Mouse (Mus musculus) large intestine, adult 2 months (tissue): ENCODE measurements around the gene Perp. TPM values are rescaled to one million over a fixed set of nuclear protein-coding genes. Genes with fewer than 3 reads are reported as not detected.
A peak's percentile ranks its signal among the peaks of the same experiment; 100 is the strongest.

Source experiments
- DNase-seq: peaks from one replicate; pipeline ENCODE4 v3.0.0-alpha.2; 2012; ENCODE audit warnings: low read depth, low spot score
- WGBS: fragments of 180-500 bp; shearing (Covaris S2); methylation state at CpG from one replicate; pipeline ENCODE4 v1.1.7; 2018; 5-methylcytosine and 5-hydroxymethylcytosine counted together
- polyA plus RNA-seq: library from polyadenylated mRNA; depleted of rRNA; stranded (reverse); fragments of >200 nt; gene quantifications from 2 replicates; pipeline ENCODE4 v1.2.3, GENCODE M21; 2012; rRNA removed

Gene Perp
- 145 and 190 TPM in 2 replicates for polyA plus RNA-seq

DNA sequence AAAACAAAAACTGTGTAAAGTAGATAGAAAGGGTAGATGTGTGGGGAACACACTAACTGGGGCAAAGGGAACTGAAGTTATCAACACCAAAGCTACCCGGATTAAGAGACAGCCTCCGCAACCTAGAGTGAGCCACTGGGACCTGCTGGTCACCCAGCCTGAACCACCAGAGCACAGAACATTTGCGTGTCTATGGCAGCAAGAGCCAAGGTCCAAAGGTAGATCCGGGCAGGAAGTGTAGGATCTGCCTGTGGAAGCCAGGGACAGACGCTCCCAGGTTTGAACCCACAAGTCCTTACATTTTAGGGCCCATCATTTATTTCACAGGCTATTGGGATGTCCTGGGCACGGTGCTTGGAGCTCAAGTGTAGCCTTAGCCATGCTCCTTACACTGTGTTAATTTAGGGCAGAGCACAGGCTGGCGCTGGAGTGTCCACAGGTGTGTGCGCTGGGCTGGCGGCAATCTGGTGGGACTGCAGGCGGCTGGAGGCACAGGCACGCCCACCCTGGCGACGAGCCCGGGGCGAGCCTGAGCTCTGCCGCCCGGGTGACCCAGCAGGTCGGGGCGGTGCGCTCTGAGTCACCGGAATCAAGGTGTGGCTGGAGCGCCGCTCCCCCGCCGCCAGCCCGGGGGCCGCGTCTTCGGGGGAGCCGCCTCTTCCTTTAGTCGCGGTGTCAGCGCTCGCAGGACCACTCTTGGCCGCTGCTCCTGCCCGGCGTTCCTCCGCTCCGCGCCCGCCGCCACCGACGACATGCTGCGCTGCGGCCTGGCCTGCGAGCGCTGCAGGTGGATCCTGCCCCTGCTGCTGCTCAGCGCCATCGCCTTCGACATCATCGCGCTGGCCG is at the start of gene Perp:
Gene Perp, plus strand, starts transcription at position 580 of the 846 bp plus-strand sequence.
- DNase-seq, result peak; percentile 73
- WGBS, result 2% methylated on average over 54 of the region's 54 CpGs

- no peak for DNase-seq
- WGBS, result 90% methylated on average over 2 of the region's 2 CpGs
Measured at GRCm38 (mm10) chr10:18811751-18812150, 33.1 kb upstream of the Perp start.

DNA sequence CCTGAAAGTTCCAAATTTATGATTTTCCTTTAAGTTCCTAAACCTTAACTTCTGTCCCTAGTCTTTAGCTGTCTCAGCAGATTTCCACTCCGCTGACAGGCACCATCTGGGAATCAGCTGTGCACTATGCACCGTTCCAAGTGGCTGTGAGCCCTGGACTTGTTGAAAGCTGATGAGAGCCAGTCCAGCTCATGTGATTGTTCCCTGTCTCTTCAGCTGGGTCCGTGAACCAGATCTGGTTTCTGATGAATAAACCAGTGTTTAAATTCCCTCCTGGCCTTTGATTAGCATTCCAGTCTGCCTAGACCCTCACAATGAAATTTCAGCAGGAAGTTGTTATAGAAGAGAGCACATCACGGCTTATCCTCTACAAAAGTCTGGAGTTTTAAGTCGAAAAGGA is 28.3 kb upstream of the Perp start:
- DNase-seq, result no peak
- 69% methylated on average over 5 of the region's 5 CpGs for WGBS

GRCm38 (mm10) chr10:18825143-18825542 is 19.7 kb upstream of the Perp start:
- DNase-seq, result no peak

- WGBS, result 79% methylated on average over 2 of the region's 2 CpGs
- no peak for DNase-seq
Measured at GRCm38 (mm10) chr10:18826107-18826506, 18.7 kb upstream of the Perp start.

DNA sequence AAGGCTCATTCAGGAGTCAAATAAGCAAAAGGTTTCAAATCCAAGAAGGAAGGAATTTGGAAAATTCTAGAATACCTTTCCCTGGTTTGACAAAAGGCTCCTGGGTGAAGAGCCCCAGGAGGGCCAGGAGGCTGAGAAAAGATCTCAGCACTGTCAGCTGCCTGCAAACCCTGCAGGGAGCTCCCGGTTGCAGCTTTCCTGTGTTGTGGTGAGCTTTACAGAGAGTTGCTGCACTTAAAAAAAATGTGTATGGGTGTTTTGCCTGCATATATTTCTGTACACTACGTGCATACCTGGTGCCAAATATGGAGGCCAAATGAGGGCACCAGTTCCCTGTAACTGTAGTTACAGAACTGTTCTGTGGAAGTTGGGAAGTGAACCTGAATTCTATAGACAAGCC is 16.9 kb upstream of the Perp start:
- 70% methylated on average over 2 of the region's 2 CpGs for WGBS

DNA sequence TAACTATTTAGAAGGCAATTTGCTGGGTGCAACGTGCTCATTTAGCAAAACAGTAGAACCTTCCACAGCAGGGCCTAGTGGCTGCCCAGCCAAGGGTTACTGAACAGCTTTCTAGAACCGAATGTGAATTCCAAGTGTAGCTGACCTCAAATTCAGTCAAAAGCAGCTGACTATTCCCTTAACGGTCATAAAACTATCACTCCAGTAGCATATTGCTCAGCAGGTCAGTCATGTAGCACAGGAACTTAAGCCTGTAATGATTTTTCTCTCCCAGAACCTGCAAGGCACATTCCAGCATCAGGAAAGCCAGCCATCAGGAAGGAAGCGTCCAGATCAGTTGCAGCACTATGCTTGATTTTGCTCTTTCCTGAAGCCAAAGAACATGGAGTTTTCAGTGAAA is 14.5 kb upstream of the Perp start:
- no peak for DNase-seq
- WGBS, result 55% methylated on average over 4 of the region's 4 CpGs

More for the DNA sequence above, 16.9 kb upstream of the Perp start:
- DNase-seq, result no peak

DNA sequence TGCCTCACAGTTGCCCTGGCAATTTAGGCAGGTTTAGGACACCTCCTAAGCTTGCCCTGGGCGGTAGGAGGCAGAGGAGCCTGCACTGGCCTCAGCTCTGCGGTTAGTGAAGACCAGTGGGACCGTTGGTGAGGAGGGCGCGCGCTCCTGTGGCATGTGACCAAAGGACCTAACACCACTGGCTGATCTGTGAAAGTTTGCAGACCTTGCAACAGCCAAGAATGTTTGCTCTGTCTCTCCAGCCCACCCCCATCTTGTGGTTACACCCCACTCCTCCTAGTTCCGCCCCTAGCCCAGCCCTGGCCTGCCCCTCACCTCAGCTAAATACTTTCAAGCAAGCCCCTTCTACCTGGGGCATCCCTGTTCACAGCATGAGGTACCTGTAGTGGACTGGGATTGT is 13.0 kb upstream of the Perp start:
- 54% methylated on average over 7 of the region's 7 CpGs for WGBS
- DNase-seq, result no peak

DNA sequence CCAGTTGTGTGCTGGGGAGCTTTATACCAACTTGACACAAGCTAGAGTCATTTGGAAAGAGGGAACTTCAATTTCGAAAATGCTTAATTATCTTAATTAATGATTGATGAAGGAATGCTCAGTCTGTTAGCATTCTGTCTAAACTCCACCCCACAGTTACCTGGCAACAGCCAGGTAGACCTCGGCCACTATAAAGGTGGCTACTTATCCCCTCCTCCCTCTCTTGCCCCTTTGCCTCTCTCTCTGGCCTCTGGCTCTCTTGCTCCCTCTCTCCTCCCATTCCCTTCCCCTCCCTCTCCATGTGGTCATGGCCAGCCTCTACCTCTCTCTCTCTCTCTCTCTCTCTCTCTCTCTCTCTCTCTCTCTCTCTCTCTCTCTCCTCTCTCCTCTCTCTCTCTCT is 10.4 kb upstream of the Perp start:
- no peak for DNase-seq
- WGBS, result 18% methylated on average over 2 of the region's 2 CpGs

- 55% methylated on average over 6 of the region's 6 CpGs for WGBS
- DNase-seq, result no peak
Measured at GRCm38 (mm10) chr10:18835684-18836479, 8.9 kb upstream of the Perp start.

DNA sequence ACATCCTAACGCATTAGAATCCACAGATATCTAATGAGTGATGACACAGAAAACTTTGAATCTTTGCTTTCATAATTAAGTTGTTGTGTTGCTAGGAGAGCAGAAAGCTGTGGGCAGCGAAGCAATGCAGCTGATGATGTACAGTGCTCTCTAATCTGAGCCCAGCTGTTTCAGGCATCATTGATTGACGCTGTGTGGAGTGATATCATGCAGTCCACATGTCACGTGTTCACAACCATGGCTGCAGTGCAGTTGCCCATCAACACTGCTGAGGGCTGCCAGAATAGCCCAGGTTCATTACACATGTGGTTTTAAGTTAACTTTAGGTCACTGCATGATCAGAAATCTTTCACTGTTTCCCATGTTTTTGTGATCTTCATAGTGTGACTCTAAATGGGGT is 5.3 kb upstream of the Perp start:
- DNase-seq, result no peak
- WGBS, result 80% methylated on average over 4 of the region's 4 CpGs

DNA sequence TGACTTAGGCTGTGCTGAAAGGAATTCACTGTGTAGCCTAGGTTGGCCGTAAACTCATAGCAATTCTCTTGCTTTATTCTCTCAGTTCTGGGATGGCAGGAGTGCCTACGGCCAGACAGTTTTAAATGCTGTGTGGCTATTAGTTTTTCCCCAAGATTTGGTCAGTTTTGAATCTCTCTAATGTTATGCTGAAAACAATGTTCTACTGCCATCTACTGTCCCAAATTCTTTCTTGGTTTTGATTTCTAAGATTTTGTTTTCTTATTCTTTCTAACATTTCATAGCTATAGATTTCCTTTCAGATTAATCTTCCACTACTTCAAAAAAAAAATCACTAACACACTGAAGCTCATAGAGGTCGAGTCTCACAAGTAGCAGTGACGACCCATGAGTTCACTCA is 4.1 kb upstream of the Perp start:
- no peak for DNase-seq
- 59% methylated on average over 4 of the region's 4 CpGs for WGBS

DNA sequence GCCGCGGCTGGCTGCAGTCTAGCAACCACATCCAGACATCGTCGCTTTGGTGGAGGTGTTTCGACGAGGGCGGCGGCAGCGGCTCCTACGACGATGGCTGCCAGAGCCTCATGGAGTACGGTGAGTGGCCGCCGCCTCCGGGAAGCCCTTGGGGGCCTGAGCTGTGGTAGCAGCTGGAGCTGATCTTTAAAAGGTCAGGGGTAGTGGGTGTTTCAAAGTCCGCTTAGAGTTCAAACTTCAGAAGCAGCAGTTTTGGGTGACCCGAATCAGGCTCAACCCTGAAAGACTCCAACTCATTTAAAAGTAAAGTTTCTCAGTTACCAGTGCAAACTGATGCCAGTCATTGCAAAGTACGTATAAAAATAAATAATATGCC is 455 bp downstream of the Perp start:
- WGBS, result 6% methylated on average over 18 of the region's 18 CpGs
- DNase-seq, result no peak

GRCm38 (mm10) chr10:18845711-18846110 is 891 bp downstream of the Perp start:
- DNase-seq, result no peak
- 19% methylated on average over 4 of the region's 4 CpGs for WGBS

DNA sequence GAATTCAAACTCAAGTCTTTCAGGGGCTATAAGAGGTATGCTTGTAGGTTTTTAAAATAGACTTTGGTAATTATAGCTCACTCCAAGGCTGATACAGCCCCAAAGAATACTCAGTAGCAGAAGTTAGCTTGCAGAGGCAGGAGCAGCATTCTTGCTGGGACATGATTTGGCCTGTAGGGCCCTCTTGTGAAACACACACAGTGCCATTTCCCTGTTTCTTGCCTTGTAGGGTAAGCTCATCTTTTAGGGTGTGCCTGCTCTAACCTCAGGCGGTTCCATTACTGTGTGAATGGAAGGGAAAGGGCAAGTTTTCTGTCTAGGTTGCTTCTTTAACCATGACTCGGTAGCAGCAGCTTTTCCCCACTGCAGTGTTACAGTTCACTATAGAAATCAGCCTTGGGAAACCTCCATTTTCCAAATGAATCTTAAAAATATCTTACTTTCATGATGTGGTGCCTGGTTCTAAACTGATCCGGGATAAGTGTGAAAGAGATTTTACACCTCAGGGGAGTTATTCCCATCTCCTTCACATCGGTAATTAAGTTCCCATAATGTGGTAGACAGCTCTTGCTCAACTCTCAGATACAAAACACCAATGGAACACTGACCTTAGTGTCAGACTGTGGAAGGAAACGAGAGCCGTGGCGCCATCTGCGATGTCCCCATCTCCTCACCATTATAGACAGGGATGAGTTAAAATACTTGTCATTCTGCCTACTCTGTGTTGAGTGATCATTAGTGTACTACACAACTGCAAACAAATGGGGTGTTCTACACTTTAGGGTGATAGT is 1.8 kb downstream of the Perp start:
- WGBS, result 57% methylated on average over 8 of the region's 8 CpGs
- peak; percentile 32 for DNase-seq

GRCm38 (mm10) chr10:18850177-18850576 is 5.4 kb downstream of the Perp start:
- DNase-seq, result no peak
- WGBS, result 63% methylated on average over 4 of the region's 4 CpGs

DNA sequence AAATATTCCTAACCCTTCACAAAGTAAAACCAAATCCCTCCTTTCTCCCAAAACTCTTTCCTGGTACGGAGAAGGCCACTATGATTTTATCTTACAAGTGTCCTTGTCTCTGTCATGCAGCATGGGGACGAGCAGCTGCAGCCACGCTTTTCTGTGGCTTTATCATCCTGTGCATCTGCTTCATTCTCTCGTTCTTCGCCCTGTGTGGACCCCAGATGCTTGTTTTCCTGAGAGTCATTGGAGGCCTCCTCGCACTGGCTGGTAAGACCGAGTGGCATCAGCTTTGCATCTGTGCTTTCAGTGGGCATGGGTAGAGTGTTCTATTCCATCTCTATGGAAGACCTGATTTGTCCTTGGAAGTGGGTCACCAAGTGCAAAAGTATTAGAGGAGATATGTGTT is 8.6 kb downstream of the Perp start:
- WGBS, result 92% methylated on average over 7 of the region's 7 CpGs
- DNase-seq, result no peak

- WGBS, result 88% methylated on average over 4 of the region's 4 CpGs
- DNase-seq, result no peak
Measured at GRCm38 (mm10) chr10:18857244-18857643, 12.4 kb downstream of the Perp start.

GRCm38 (mm10) chr10:18859632-18860031 is 14.8 kb downstream of the Perp start:
- 63% methylated on average over 3 of the region's 3 CpGs for WGBS
- no peak for DNase-seq

- WGBS, result 61% methylated on average over 5 of the region's 5 CpGs
- no peak for DNase-seq
Measured at GRCm38 (mm10) chr10:18860119-18860824, 15.5 kb downstream of the Perp start.
